Mouse (Mus musculus) liver, embryonic 11.5 days (tissue): ENCODE data around the gene Dleu7. TPM values are rescaled to one million over a fixed set of nuclear protein-coding genes. Genes with fewer than 3 reads are reported as not detected.

ENCODE experiments used
- ATAC-seq: fragments of 200-750 bp; cut with Nextera tagmentation; replicated peaks from 2 replicates; pipeline ENCODE4 v1.8.0; 2017; ENCODE audit warnings: moderate number of reproducible peaks, mild to moderate bottlenecking, moderate TSS enrichment, moderate library complexity; ENCODE audit not compliant: low FRiP score
- DNase-seq: peaks from one replicate; pipeline ENCODE4 v3.0.0-alpha.2; 2017; ENCODE audit warnings: low spot score
- H3K27ac ChIP-seq: fragments of 300-500 bp; sonication (generic); 2 replicates; pipeline ENCODE4 v1.5.1; 2014; ENCODE audit warnings: mild to moderate bottlenecking, low read depth, low read length, control low read depth
- H3K27me3 ChIP-seq: fragments of 300-500 bp; sonication (generic); replicated peaks from 2 replicates; pipeline ENCODE4 v1.6.1; 2014; ENCODE audit warnings: low read length, mixed read lengths; ENCODE audit not compliant: control insufficient read depth, insufficient read depth
- H3K36me3 ChIP-seq: fragments of 300-500 bp; sonication (generic); 2 replicates; pipeline ENCODE4 v1.6.1; 2014; ENCODE audit warnings: mild to moderate bottlenecking, low read length, moderate library complexity, mixed read lengths; ENCODE audit not compliant: control insufficient read depth, insufficient read depth
- H3K4me1 ChIP-seq: fragments of 300-500 bp; sonication (generic); replicated peaks from 2 replicates; pipeline ENCODE4 v1.6.1; 2014; ENCODE audit warnings: low read length, mixed read lengths; ENCODE audit not compliant: control insufficient read depth, insufficient read depth
- H3K4me2 ChIP-seq: fragments of 300-500 bp; sonication (generic); 2 replicates; pipeline ENCODE4 v1.6.1; 2014; ENCODE audit warnings: mild to moderate bottlenecking, control low read depth, moderate library complexity
- H3K4me3 ChIP-seq: fragments of 300-500 bp; sonication (generic); 2 replicates; pipeline ENCODE4 v1.5.1; 2014; ENCODE audit warnings: low read depth, low read length, control low read depth
- H3K9ac ChIP-seq: fragments of 300-500 bp; sonication (generic); 2 replicates; pipeline ENCODE4 v1.6.1; 2014; ENCODE audit warnings: low read depth, low read length, control low read depth
- H3K9me3 ChIP-seq: fragments of 300-500 bp; sonication (generic); 2 replicates; pipeline ENCODE4 v1.6.1; 2016; ENCODE audit warnings: low read length, inconsistent platforms, mixed read lengths; ENCODE audit not compliant: control insufficient read depth
- WGBS: fragments of 180-500 bp; shearing (Covaris S2); extraction: QIAGEN DNeasy Blood & Tissue Kit; methylation state at CpG from one replicate; pipeline ENCODE4 v1.1.7; 2014; 5-methylcytosine and 5-hydroxymethylcytosine counted together
- polyA plus RNA-seq: library from polyadenylated mRNA; unstranded; fragments of >200 nt; fragmentation: Nextera tagmentation; extraction: Ambion mirVana; gene quantifications from 2 replicates; pipeline ENCODE4 v1.2.1, GENCODE M21; 2014

Gene Dleu7
- polyA plus RNA-seq, 1 experiment from 2014 or later, result 0.55 TPM

GRCm38 (mm10) chr14:62258125-62258524 is 34.7 kb downstream of the Dleu7 start:
- Histone ChIP-seq H3K27ac (no peak overlapping the region), H3K9ac (no peak overlapping the region), H3K9me3 (no peaks in the 10 kb centered on the region), H3K4me1 (peaks cover 9% of the 10 kb centered on the region), H3K36me3 (no peaks in the 10 kb centered on the region), H3K4me3 (no peak overlapping the region), H3K4me2 (no peak overlapping the region), H3K27me3 (no peaks in the 10 kb centered on the region)
- DNase-seq, result no peak
- no peak for ATAC-seq
- 36% methylated on average over 6 of the region's 6 CpGs for WGBS

DNA sequence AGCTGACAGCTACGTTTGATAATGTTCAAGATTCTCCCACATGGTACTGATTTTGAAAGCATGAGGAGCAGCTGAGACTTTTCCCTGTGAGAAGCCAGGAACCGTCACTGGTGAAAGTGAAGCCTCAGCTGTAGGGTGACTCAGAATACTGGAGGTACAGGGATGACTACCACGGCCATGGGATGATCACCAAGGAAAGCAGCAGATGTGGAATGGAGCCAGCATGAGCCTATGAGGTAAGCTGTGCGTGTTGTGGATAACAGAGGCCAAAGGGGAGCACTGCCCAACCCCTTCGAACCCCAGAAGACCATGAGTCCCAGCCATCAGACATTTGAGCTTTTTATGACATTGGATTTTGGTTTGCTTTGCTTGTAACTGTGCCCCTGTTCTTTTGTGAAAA is 36.8 kb downstream of the Dleu7 start:
- no peaks in the 10 kb centered on the region for H3K36me3 ChIP-seq
- H3K4me2 ChIP-seq, result no peak overlapping the region
- H3K9me3 ChIP-seq, result no peaks in the 10 kb centered on the region
- no peak for ATAC-seq
- DNase-seq, result no peak
- H3K27me3 ChIP-seq, result no peaks in the 10 kb centered on the region
- WGBS, result 78% methylated on average over 5 of the region's 5 CpGs
- H3K27ac ChIP-seq, result no peak overlapping the region
- H3K4me3 ChIP-seq, result no peak overlapping the region
- no peak overlapping the region for H3K9ac ChIP-seq
- peaks cover 9% of the 10 kb centered on the region for H3K4me1 ChIP-seq

DNA sequence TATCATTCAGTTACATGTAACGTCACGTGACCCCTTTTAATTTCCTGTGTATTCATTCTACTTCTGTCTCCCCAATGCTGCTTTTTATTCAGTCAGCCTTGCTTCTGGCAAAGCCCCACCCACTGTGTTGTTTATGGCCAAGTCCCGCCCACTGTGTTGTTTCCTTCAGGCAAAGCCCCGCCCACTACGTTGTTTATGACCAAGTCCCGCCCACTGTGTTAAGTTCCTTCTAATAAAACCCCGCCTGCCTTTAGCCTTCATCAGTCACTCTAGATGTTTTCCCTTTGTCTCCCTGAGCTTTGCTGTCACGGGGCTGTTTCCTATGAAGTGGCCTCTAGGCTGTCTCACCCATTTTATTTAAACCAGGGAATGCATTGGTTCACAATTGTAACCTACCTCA is 38.5 kb downstream of the Dleu7 start:
- 68% methylated on average over 8 of the region's 8 CpGs for WGBS
- no peaks in the 10 kb centered on the region for H3K9me3 ChIP-seq

GRCm38 (mm10) chr14:62251999-62252398 is 40.8 kb downstream of the Dleu7 start:
- H3K4me2 ChIP-seq, result no peak overlapping the region
- no peaks in the 10 kb centered on the region for H3K36me3 ChIP-seq
- WGBS, result 7% methylated on average over 4 of the region's 4 CpGs
- no peak overlapping the region for H3K27ac ChIP-seq
- H3K4me3 ChIP-seq, result no peak overlapping the region
- DNase-seq (no peak), ATAC-seq (no peak)
- H3K27me3 ChIP-seq, result no peaks in the 10 kb centered on the region
- H3K9me3 ChIP-seq, result no peaks in the 10 kb centered on the region
- H3K4me1 ChIP-seq, result no peaks in the 10 kb centered on the region
- no peak overlapping the region for H3K9ac ChIP-seq

More for the DNA sequence above, 38.5 kb downstream of the Dleu7 start:
- Histone ChIP-seq H3K4me1 (peaks cover 9% of the 10 kb centered on the region), H3K27ac (no peak overlapping the region), H3K9ac (no peak overlapping the region), H3K27me3 (no peaks in the 10 kb centered on the region), H3K36me3 (no peaks in the 10 kb centered on the region), H3K4me3 (no peak overlapping the region), H3K4me2 (no peak overlapping the region)
- DNase-seq (no peak), ATAC-seq (no peak)

DNA sequence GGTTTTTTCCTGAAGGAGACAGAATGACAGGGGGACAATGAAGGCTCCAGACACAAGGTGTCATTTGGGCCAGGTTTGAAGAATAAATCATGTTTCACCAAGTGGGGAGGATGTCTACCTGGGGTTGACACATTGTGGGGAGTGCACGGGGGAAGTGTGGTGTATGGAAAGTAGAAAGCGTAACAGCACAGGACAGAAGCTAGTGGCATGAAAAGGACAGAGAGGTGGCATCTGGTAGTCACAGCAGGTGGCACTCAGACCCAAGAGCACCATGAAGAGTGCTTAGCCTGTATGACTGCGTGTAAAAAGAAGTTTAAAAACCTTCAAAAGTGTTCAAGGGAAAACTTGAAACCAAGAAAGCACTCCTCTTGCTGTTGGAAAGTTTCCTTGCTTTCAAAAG is 42.8 kb downstream of the Dleu7 start:
- ATAC-seq (no peak), DNase-seq (no peak)
- no peaks in the 10 kb centered on the region for H3K27me3 ChIP-seq
- H3K4me3 ChIP-seq, result no peak overlapping the region
- H3K4me1 ChIP-seq, result no peaks in the 10 kb centered on the region
- no peaks in the 10 kb centered on the region for H3K9me3 ChIP-seq
- H3K27ac ChIP-seq, result no peak overlapping the region
- H3K36me3 ChIP-seq, result no peaks in the 10 kb centered on the region
- WGBS, result 73% methylated on average over 3 of the region's 3 CpGs
- no peak overlapping the region for H3K4me2 ChIP-seq
- no peak overlapping the region for H3K9ac ChIP-seq

DNA sequence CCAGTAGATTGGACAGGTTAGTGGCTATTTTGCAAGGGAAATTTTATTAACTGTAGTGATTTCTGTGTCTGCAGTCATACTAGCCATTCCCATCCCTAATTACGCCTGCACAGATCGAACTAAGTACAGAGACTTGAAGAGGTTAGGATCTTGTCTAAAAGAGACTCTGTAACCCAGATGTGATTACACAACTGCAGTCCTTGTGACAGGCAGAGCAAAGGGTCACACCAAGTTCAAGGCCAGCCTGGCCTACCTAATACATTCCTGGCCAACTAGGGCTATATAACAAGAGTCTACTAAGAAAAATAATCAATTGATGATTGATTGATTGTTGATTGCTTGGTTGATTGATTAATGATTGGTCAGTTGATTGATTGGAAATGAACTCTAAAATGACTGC is 43.6 kb downstream of the Dleu7 start:
- no peak for ATAC-seq
- H3K27ac ChIP-seq, result no peak overlapping the region
- no peak for DNase-seq
- H3K4me3 ChIP-seq, result no peak overlapping the region
- WGBS, result 83% methylated on average over 2 of the region's 2 CpGs
- no peaks in the 10 kb centered on the region for H3K36me3 ChIP-seq
- no peaks in the 10 kb centered on the region for H3K27me3 ChIP-seq
- H3K4me1 ChIP-seq, result no peaks in the 10 kb centered on the region
- H3K4me2 ChIP-seq, result no peak overlapping the region
- H3K9ac ChIP-seq, result no peak overlapping the region
- H3K9me3 ChIP-seq, result no peaks in the 10 kb centered on the region

DNA sequence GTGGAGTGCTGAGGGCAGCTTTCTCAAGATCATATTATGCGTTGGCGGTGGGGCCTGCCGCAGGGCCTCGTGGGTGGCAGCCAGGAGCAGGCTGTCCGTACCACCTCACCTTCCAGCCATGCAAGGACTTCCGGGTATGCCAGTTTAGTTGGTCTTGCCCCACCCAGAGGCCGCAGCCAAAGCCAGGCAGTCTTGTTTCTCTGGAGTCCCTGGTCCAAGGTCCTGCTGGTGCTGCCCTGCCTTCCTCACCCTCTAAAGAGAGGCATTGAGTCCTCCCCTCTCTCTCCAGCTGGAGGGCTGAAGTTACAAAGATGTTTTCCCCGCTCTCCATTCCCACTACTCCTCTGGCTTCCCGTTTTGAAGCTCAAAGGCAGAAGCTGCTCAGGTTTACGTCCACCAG is 44.1 kb downstream of the Dleu7 start:
- no peak overlapping the region for H3K4me3 ChIP-seq
- no peak for DNase-seq
- H3K27ac ChIP-seq, result no peak overlapping the region
- H3K27me3 ChIP-seq, result no peaks in the 10 kb centered on the region
- no peaks in the 10 kb centered on the region for H3K36me3 ChIP-seq
- H3K4me1 ChIP-seq, result no peaks in the 10 kb centered on the region
- no peak overlapping the region for H3K9ac ChIP-seq
- no peak overlapping the region for H3K4me2 ChIP-seq
- no peak for ATAC-seq
- no peaks in the 10 kb centered on the region for H3K9me3 ChIP-seq
- WGBS, result 88% methylated on average over 10 of the region's 10 CpGs

DNA sequence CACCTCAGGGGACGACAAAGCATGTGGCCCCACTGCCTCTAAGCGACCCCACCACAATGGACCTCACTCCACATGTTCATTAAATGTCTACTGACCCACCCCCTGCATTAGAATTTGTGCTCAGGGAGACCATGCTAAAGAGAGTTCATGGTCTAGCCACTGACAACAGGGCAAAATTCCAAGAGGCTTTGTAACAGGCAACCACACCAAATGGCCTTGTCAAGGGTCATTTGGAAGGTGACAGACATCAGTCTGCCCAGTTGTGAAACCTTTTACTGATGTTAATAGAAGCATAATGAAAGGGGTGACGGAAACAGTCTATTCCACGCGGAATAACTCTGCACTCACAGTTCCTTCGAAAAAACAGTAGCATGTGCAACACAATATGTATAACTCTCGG is 44.5 kb downstream of the Dleu7 start:
- DNase-seq, result no peak
- H3K27ac ChIP-seq, result no peak overlapping the region
- 83% methylated on average over 7 of the region's 7 CpGs for WGBS
- no peaks in the 10 kb centered on the region for H3K36me3 ChIP-seq
- H3K4me1 ChIP-seq, result no peaks in the 10 kb centered on the region
- H3K9ac ChIP-seq, result no peak overlapping the region
- no peak overlapping the region for H3K4me3 ChIP-seq
- no peaks in the 10 kb centered on the region for H3K27me3 ChIP-seq
- no peaks in the 10 kb centered on the region for H3K9me3 ChIP-seq
- no peak for ATAC-seq
- H3K4me2 ChIP-seq, result no peak overlapping the region

DNA sequence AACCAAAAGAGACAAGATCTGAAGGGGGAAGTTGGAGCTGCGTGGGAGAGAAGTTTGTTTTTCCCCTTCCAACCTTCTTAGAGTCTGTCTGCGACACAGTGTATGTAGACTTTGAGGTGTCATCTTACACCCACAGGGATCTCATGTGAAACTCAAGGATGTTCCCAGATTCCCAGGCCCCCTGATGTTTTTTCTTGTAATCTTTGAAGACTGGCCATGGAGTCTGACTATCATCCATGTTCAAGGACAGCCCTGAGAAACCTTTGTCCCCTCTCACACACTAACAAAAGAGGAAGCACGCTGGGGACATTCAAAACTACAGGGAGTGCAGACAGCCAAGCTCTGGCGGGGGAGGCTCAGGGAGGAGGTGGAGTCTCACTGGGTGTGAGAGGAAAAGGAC is 47.3 kb downstream of the Dleu7 start:
- H3K4me1 ChIP-seq, result no peaks in the 10 kb centered on the region
- no peak overlapping the region for H3K9ac ChIP-seq
- H3K4me2 ChIP-seq, result no peak overlapping the region
- 22% methylated on average over 4 of the region's 4 CpGs for WGBS
- H3K9me3 ChIP-seq, result no peaks in the 10 kb centered on the region
- no peak for ATAC-seq
- no peaks in the 10 kb centered on the region for H3K36me3 ChIP-seq
- H3K27me3 ChIP-seq, result no peaks in the 10 kb centered on the region
- DNase-seq, result no peak
- no peak overlapping the region for H3K4me3 ChIP-seq
- H3K27ac ChIP-seq, result no peak overlapping the region
